Mouse (Mus musculus): Measurements from ENCODE around the gene Clasrp.

Gene Clasrp

GRCm38 (mm10) chr7:19603849-19604605 is at the start of gene Clasrp:
Clasrp (minus strand) TSS chr7:19604486.
- peak; percentile 95 for DNase-seq (ENCODE audit: low read depth, low spot score)

GRCm38 (mm10) chr7:19652614-19653013 is 48.3 kb upstream of the Clasrp start:
- no peak for DNase-seq (ENCODE audit: low read depth, low spot score)

GRCm38 (mm10) chr7:19651063-19651786 is 46.9 kb upstream of the Clasrp start:
- DNase-seq (ENCODE audit: low read depth, low spot score), result no peak

GRCm38 (mm10) chr7:19641223-19641622 is 36.9 kb upstream of the Clasrp start:
- no peak for DNase-seq (ENCODE audit: low read depth, low spot score)

- DNase-seq (ENCODE audit: low read depth, low spot score), result no peak
These were observed 31.0 kb upstream of the Clasrp start for GRCm38 (mm10) chr7:19635074-19635827.

- no peak for DNase-seq (ENCODE audit: low read depth, low spot score)
These were observed 30.3 kb upstream of the Clasrp start for GRCm38 (mm10) chr7:19634591-19634990.

GRCm38 (mm10) chr7:19633855-19634254 is 29.6 kb upstream of the Clasrp start:
- no peak for DNase-seq (ENCODE audit: low read depth, low spot score)

GRCm38 (mm10) chr7:19633197-19633596 is 28.9 kb upstream of the Clasrp start:
- no peak for DNase-seq (ENCODE audit: low read depth, low spot score)

- no peak for DNase-seq (ENCODE audit: low read depth, low spot score)
These were observed 28.4 kb upstream of the Clasrp start for GRCm38 (mm10) chr7:19632720-19633119.

- no peak for DNase-seq (ENCODE audit: low read depth, low spot score)
These were observed 28.0 kb upstream of the Clasrp start for GRCm38 (mm10) chr7:19632275-19632674.

- peak; percentile 72 for DNase-seq (ENCODE audit: low read depth, low spot score)
These were observed 25.1 kb upstream of the Clasrp start, which contains the start of gene Relb for GRCm38 (mm10) chr7:19629361-19629734. Relb (minus strand) TSS chr7:19629438.

GRCm38 (mm10) chr7:19628536-19629360 is 24.5 kb upstream of the Clasrp start:
- peak; percentile 99 for DNase-seq (ENCODE audit: low read depth, low spot score)

GRCm38 (mm10) chr7:19628192-19628535 is 23.9 kb upstream of the Clasrp start:
- no peak for DNase-seq (ENCODE audit: low read depth, low spot score)

- DNase-seq (ENCODE audit: low read depth, low spot score), result no peak
These were observed 23.4 kb upstream of the Clasrp start for GRCm38 (mm10) chr7:19627721-19628120.

- DNase-seq (ENCODE audit: low read depth, low spot score), result no peak
These were observed 19.1 kb upstream of the Clasrp start for GRCm38 (mm10) chr7:19623433-19623832.

GRCm38 (mm10) chr7:19622241-19622640 is 18.0 kb upstream of the Clasrp start:
- DNase-seq (ENCODE audit: low read depth, low spot score), result no peak

GRCm38 (mm10) chr7:19620811-19621210 is 16.5 kb upstream of the Clasrp start:
- DNase-seq (ENCODE audit: low read depth, low spot score), result no peak

GRCm38 (mm10) chr7:19619004-19619801 is 14.9 kb upstream of the Clasrp start:
- DNase-seq (ENCODE audit: low read depth, low spot score), result peak; percentile 86

GRCm38 (mm10) chr7:19615036-19615577 is 10.8 kb upstream of the Clasrp start:
- no peak for DNase-seq (ENCODE audit: low read depth, low spot score)

- DNase-seq (ENCODE audit: low read depth, low spot score), result no peak
These were observed 6.7 kb upstream of the Clasrp start for GRCm38 (mm10) chr7:19610969-19611368.
